Mouse (Mus musculus) liver, adult 2 months (tissue): ENCODE results near the gene Gng4.

ENCODE experiments used
- CTCF ChIP-seq: fragments of 200-500 bp; IDR thresholded peaks from 2 replicates; pipeline ENCODE4 v1.5.1; 2011; ENCODE audit warnings: low read depth, low read length, control low read depth
- POLR2A ChIP-seq: fragments of 200-500 bp; IDR thresholded peaks from 2 replicates; pipeline ENCODE4 v1.6.1; 2011; ENCODE audit warnings: low read length, control low read depth; ENCODE audit not compliant: insufficient read depth; ENCODE audit errors: extremely low read depth

DNA sequence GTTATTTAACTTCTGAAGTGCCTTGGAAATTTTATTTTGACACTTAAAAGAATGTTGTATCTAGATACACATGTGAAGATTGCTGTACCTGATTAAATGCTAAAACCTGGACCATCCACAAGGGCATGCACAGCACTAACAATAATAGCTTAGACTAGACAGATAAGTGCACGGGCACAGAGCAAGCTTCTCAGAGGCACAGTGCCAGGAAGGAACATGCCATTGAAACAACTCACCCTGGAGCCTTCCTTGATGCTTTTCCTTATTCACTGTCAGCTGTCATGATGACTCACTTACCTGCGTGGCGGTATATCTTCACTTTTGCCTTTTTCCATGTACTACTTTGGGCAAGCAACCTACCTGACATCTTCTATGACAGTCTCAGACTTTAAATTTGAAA is 37.9 kb upstream of the Gng4 start:
- TF ChIP-seq POLR2A (no peak), CTCF (no peak)
